Mouse (Mus musculus): Measurements from ENCODE around the gene 4930524B15Rik. TPM values are rescaled to one million over a fixed set of nuclear protein-coding genes. Genes with fewer than 3 reads are reported as not detected.

4930524B15Rik gene
- total and polyA plus RNA-seq, 3 experiments: not detected

- no peaks in the 10 kb centered on the region for H3K27me3 ChIP-seq (ENCODE audit: control insufficient read depth, insufficient read depth, low read length)
- no peaks in the 10 kb centered on the region for H3K36me3 ChIP-seq (ENCODE audit: control insufficient read depth, insufficient read depth, low read length)
- intact Hi-C loops (cut with DNase I): no loop called here
- no peak for TF ChIP-seq CTCF (IDR thresholded peaks at IDR 0.05)
- no peak for TF ChIP-seq EP300 (IDR thresholded peaks at IDR 0.05; ENCODE audit: insufficient read depth, low read depth, low read length)
- no peak for TF ChIP-seq POLR2A (IDR thresholded peaks at IDR 0.05; ENCODE audit: insufficient read depth, low read depth, low read length)
- H3K79me2 ChIP-seq (replicated peaks; ENCODE audit: control insufficient read depth, insufficient read depth, low read length): no peaks in the 10 kb centered on the region
- H3K27ac ChIP-seq: no peak overlapping the region
- H3K9ac ChIP-seq (ENCODE audit: low read depth, low read length): no peak overlapping the region
- no peak for DNase-seq
- no peaks in the 10 kb centered on the region for H3K4me1 ChIP-seq (ENCODE audit: control insufficient read depth, insufficient read depth, low read length)
- H3K4me3 ChIP-seq: no peak overlapping the region
- WGBS: 64% methylated on average over 5 of the region's 5 CpGs
These were observed 45.2 kb downstream of the 4930524B15Rik start for GRCm38 (mm10) chr11:32010663-32010970.

- Histone ChIP-seq H3K27ac (no peak overlapping the region), H3K36me3 (ENCODE audit: control insufficient read depth, insufficient read depth, low read length) (no peaks in the 10 kb centered on the region), H3K79me2 (replicated peaks; ENCODE audit: control insufficient read depth, insufficient read depth, low read length) (no peaks in the 10 kb centered on the region), H3K27me3 (ENCODE audit: control insufficient read depth, insufficient read depth, low read length) (no peaks in the 10 kb centered on the region), H3K4me1 (ENCODE audit: control insufficient read depth, insufficient read depth, low read length) (no peaks in the 10 kb centered on the region), H3K9ac (ENCODE audit: low read depth, low read length) (no peak overlapping the region), H3K4me3 (no peak overlapping the region)
- no peak for TF ChIP-seq CTCF (IDR thresholded peaks at IDR 0.05)
- TF ChIP-seq EP300 (IDR thresholded peaks at IDR 0.05; ENCODE audit: insufficient read depth, low read depth, low read length): no peak
- no peak for TF ChIP-seq POLR2A (IDR thresholded peaks at IDR 0.05; ENCODE audit: insufficient read depth, low read depth, low read length)
- intact Hi-C loops (cut with DNase I): no loop called here
- no peak for DNase-seq
- 49% methylated on average over 9 of the region's 9 CpGs for WGBS
These were observed 46.6 kb downstream of the 4930524B15Rik start for GRCm38 (mm10) chr11:32011867-32012603.

GRCm38 (mm10) chr11:32013014-32013427 lies 47.6 kb downstream of the 4930524B15Rik start:
- H3K4me1 ChIP-seq (ENCODE audit: control insufficient read depth, insufficient read depth, low read length): no peaks in the 10 kb centered on the region
- H3K27ac ChIP-seq: no peak overlapping the region
- H3K79me2 ChIP-seq (replicated peaks; ENCODE audit: control insufficient read depth, insufficient read depth, low read length): no peaks in the 10 kb centered on the region
- intact Hi-C loops (cut with DNase I): no loop called here
- no peak overlapping the region for H3K4me3 ChIP-seq
- no peak overlapping the region for H3K9ac ChIP-seq (ENCODE audit: low read depth, low read length)
- H3K36me3 ChIP-seq (ENCODE audit: control insufficient read depth, insufficient read depth, low read length): no peaks in the 10 kb centered on the region
- TF ChIP-seq EP300 (IDR thresholded peaks at IDR 0.05; ENCODE audit: insufficient read depth, low read depth, low read length) (no peak), CTCF (IDR thresholded peaks at IDR 0.05) (no peak), POLR2A (IDR thresholded peaks at IDR 0.05; ENCODE audit: insufficient read depth, low read depth, low read length) (no peak)
- H3K27me3 ChIP-seq (ENCODE audit: control insufficient read depth, insufficient read depth, low read length): no peaks in the 10 kb centered on the region
- no peak for DNase-seq
- 79% methylated on average over 4 of the region's 4 CpGs for WGBS

GRCm38 (mm10) chr11:32013561-32013960 lies 48.2 kb downstream of the 4930524B15Rik start:
- intact Hi-C loops (cut with DNase I): no loop called here
- no peak overlapping the region for H3K9ac ChIP-seq (ENCODE audit: low read depth, low read length)
- no peaks in the 10 kb centered on the region for H3K36me3 ChIP-seq (ENCODE audit: control insufficient read depth, insufficient read depth, low read length)
- H3K27ac ChIP-seq: no peak overlapping the region
- 64% methylated on average over 1 of the region's 1 CpGs for WGBS
- DNase-seq: no peak
- no peaks in the 10 kb centered on the region for H3K79me2 ChIP-seq (replicated peaks; ENCODE audit: control insufficient read depth, insufficient read depth, low read length)
- TF ChIP-seq CTCF (IDR thresholded peaks at IDR 0.05): no peak
- no peak for TF ChIP-seq EP300 (IDR thresholded peaks at IDR 0.05; ENCODE audit: insufficient read depth, low read depth, low read length)
- no peak for TF ChIP-seq POLR2A (IDR thresholded peaks at IDR 0.05; ENCODE audit: insufficient read depth, low read depth, low read length)
- H3K4me3 ChIP-seq: no peak overlapping the region
- no peaks in the 10 kb centered on the region for H3K4me1 ChIP-seq (ENCODE audit: control insufficient read depth, insufficient read depth, low read length)
- H3K27me3 ChIP-seq (ENCODE audit: control insufficient read depth, insufficient read depth, low read length): no peaks in the 10 kb centered on the region

- Histone ChIP-seq H3K27ac (no peak overlapping the region), H3K9ac (ENCODE audit: low read depth, low read length) (no peak overlapping the region), H3K4me3 (no peak overlapping the region), H3K79me2 (replicated peaks; ENCODE audit: control insufficient read depth, insufficient read depth, low read length) (no peaks in the 10 kb centered on the region), H3K27me3 (ENCODE audit: control insufficient read depth, insufficient read depth, low read length) (no peaks in the 10 kb centered on the region), H3K4me1 (ENCODE audit: control insufficient read depth, insufficient read depth, low read length) (no peaks in the 10 kb centered on the region), H3K36me3 (ENCODE audit: control insufficient read depth, insufficient read depth, low read length) (no peaks in the 10 kb centered on the region)
- TF ChIP-seq CTCF (IDR thresholded peaks at IDR 0.05) (no peak), POLR2A (IDR thresholded peaks at IDR 0.05; ENCODE audit: insufficient read depth, low read depth, low read length) (no peak), EP300 (IDR thresholded peaks at IDR 0.05; ENCODE audit: insufficient read depth, low read depth, low read length) (no peak)
- 52% methylated on average over 4 of the region's 4 CpGs for WGBS
- no peak for DNase-seq
- intact Hi-C loops (cut with DNase I): no loop called here
These were observed 52.8 kb downstream of the 4930524B15Rik start for GRCm38 (mm10) chr11:32018201-32018600.

GRCm38 (mm10) chr11:32020031-32020965 lies 54.9 kb downstream of the 4930524B15Rik start:
- H3K36me3 ChIP-seq (ENCODE audit: control insufficient read depth, insufficient read depth, low read length): no peaks in the 10 kb centered on the region
- DNase-seq: peak; percentile 26 to 32
- H3K9ac ChIP-seq (ENCODE audit: low read depth, low read length): no peak overlapping the region
- TF ChIP-seq EP300 (IDR thresholded peaks at IDR 0.05; ENCODE audit: insufficient read depth, low read depth, low read length): no peak
- no peak for TF ChIP-seq CTCF (IDR thresholded peaks at IDR 0.05)
- no peak for TF ChIP-seq POLR2A (IDR thresholded peaks at IDR 0.05; ENCODE audit: insufficient read depth, low read depth, low read length)
- H3K27ac ChIP-seq: no peak overlapping the region
- H3K4me1 ChIP-seq (ENCODE audit: control insufficient read depth, insufficient read depth, low read length): no peaks in the 10 kb centered on the region
- H3K79me2 ChIP-seq (replicated peaks; ENCODE audit: control insufficient read depth, insufficient read depth, low read length): no peaks in the 10 kb centered on the region
- H3K27me3 ChIP-seq (ENCODE audit: control insufficient read depth, insufficient read depth, low read length): no peaks in the 10 kb centered on the region
- intact Hi-C loops (cut with DNase I): no loop called here
- H3K4me3 ChIP-seq: no peak overlapping the region
- WGBS: 54% methylated on average over 8 of the region's 8 CpGs
